Mouse (Mus musculus) stomach, embryonic 16.5 days (tissue): ENCODE results near the gene Ebf1. TPM values are rescaled to one million over a fixed set of nuclear protein-coding genes. Genes with fewer than 3 reads are reported as not detected.

ENCODE experiments used
- ATAC-seq: fragments of 200-750 bp; cut with Nextera tagmentation; 2 replicates; pipeline ENCODE4 v1.8.0; 2017; ENCODE audit warnings: moderate number of reproducible peaks, moderate TSS enrichment; ENCODE audit not compliant: insufficient read depth, low FRiP score
- H3K27ac ChIP-seq: fragments of 300-500 bp; sonication (generic); 2 replicates; pipeline ENCODE4 v1.5.1; 2014; ENCODE audit warnings: low read length
- H3K27me3 ChIP-seq: fragments of 300-500 bp; sonication (generic); 2 replicates; pipeline ENCODE4 v1.6.1; 2014; ENCODE audit warnings: low read length, control low read depth, mixed read lengths; ENCODE audit not compliant: control insufficient read depth, insufficient read depth
- H3K36me3 ChIP-seq: fragments of 300-500 bp; sonication (generic); 2 replicates; pipeline ENCODE4 v1.6.1; 2014; ENCODE audit warnings: low read length; ENCODE audit not compliant: control insufficient read depth, insufficient read depth
- H3K4me1 ChIP-seq: fragments of 300-500 bp; sonication (generic); 2 replicates; pipeline ENCODE4 v1.6.1; 2014; ENCODE audit warnings: low read length, control low read depth, mixed read lengths; ENCODE audit not compliant: control insufficient read depth, insufficient read depth
- H3K4me2 ChIP-seq: fragments of 300-500 bp; sonication (generic); 2 replicates; pipeline ENCODE4 v1.6.1; 2014; ENCODE audit warnings: low read depth, low read length, mixed read lengths
- H3K4me3 ChIP-seq: fragments of 300-500 bp; sonication (generic); replicated peaks from 2 replicates; pipeline ENCODE4 v1.5.1; 2014; ENCODE audit warnings: mild to moderate bottlenecking, low read length
- H3K9ac ChIP-seq: fragments of 300-500 bp; sonication (generic); 2 replicates; pipeline ENCODE4 v1.6.1; 2014; ENCODE audit warnings: low read length
- H3K9me3 ChIP-seq: fragments of 300-500 bp; sonication (generic); replicated peaks from 2 replicates; pipeline ENCODE4 v1.6.1; 2016; ENCODE audit warnings: low read length, control low read depth; ENCODE audit not compliant: control insufficient read depth
- whole genome bisulfite sequencing: fragments of 180-500 bp; shearing (Covaris S2); extraction: QIAGEN DNeasy Blood & Tissue Kit; methylation state at CpG from one replicate; pipeline ENCODE4 v1.1.7; 2014; 5-methylcytosine and 5-hydroxymethylcytosine counted together
- polyA plus RNA-seq: library from polyadenylated mRNA; unstranded; fragments of >200 nt; fragmentation: Nextera tagmentation; extraction: Ambion mirVana; gene quantifications from 2 replicates; pipeline ENCODE4 v1.2.1, GENCODE M21; 2015

Ebf1 gene
- polyA plus RNA-seq, 1 experiment from 2014 or later = 12.4 TPM

- Histone ChIP-seq H3K27ac (no peak overlapping the region), H3K27me3 (no peaks in the 10 kb centered on the region), H3K4me3 (no peak overlapping the region), H3K9me3 (no peaks in the 10 kb centered on the region), H3K36me3 (no peaks in the 10 kb centered on the region), H3K4me2 (no peak overlapping the region), H3K4me1 (no peaks in the 10 kb centered on the region), H3K9ac (no peak overlapping the region)
- 37% methylated on average over 5 of the region's 5 CpGs for WGBS
- ATAC-seq = no peak
These were observed 289.3 kb downstream of the Ebf1 start for GRCm38 (mm10) chr11:44906456-44906855.

- no peaks in the 10 kb centered on the region for H3K36me3 ChIP-seq
- no peaks in the 10 kb centered on the region for H3K9me3 ChIP-seq
- 54% methylated on average over 1 of the region's 1 CpGs for whole genome bisulfite sequencing
- H3K4me2 ChIP-seq = no peak overlapping the region
- no peak overlapping the region for H3K27ac ChIP-seq
- H3K4me3 ChIP-seq = no peak overlapping the region
- ATAC-seq = no peak
- no peak overlapping the region for H3K9ac ChIP-seq
- no peaks in the 10 kb centered on the region; the same call in 1 of the 2 replicates for H3K4me1 ChIP-seq
- no peaks in the 10 kb centered on the region for H3K27me3 ChIP-seq
These were observed 294.6 kb downstream of the Ebf1 start for GRCm38 (mm10) chr11:44911765-44912164.

DNA sequence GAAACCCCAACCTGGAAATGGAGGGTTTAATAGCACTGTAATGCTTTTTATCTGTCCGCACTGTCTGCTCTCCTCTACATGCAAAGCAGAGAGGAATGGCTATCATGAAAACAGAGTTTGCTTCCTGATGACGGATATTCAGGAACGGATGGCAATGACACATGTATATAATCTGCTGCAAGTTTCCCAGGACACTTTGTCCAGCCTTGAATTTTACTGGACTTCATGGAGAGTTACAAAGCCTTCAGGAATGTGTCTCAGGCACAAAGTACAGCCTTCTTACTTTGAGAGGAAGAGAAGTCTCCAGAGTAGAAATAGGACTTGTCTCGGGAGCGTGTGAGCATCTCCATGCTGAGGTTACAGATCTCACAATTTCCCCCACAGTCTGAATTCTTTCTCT lies 296.7 kb downstream of the Ebf1 start:
- no peak overlapping the region for H3K4me2 ChIP-seq
- H3K4me3 ChIP-seq = no peak overlapping the region
- no peak overlapping the region for H3K27ac ChIP-seq
- no peaks in the 10 kb centered on the region for H3K36me3 ChIP-seq
- no peaks in the 10 kb centered on the region for H3K27me3 ChIP-seq
- no peaks in the 10 kb centered on the region for H3K9me3 ChIP-seq
- WGBS = 59% methylated on average over 5 of the region's 5 CpGs
- H3K9ac ChIP-seq = no peak overlapping the region
- H3K4me1 ChIP-seq = no peaks in the 10 kb centered on the region; the same call in 1 of the 2 replicates
- no peak for ATAC-seq

DNA sequence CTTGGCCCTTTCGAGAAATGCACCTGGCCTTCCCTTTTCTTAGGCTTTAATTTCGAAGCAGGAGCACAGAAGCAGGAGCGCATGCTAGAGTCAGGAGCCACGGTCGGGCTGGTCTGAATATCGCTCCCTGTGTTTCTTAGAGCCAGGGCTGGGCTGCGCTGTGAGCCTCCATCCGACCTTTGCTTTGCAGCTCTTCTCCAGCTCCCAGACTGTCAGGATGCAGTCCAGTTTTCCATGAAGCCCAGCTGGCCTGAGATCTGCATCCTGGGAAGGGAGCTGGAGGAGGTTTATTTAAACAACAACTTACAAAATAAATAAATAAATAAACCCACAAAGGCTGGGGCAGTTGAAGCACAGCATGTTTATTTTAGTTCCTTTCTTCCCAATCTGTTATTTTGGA lies 299.9 kb downstream of the Ebf1 start:
- Histone ChIP-seq H3K27ac (no peak overlapping the region), H3K27me3 (no peaks in the 10 kb centered on the region), H3K9ac (no peak overlapping the region), H3K4me1 (no peaks in the 10 kb centered on the region; the same call in 1 of the 2 replicates), H3K9me3 (no peaks in the 10 kb centered on the region), H3K4me2 (no peak overlapping the region), H3K4me3 (no peak overlapping the region), H3K36me3 (no peaks in the 10 kb centered on the region)
- ATAC-seq = no peak
- 50% methylated on average over 8 of the region's 8 CpGs for WGBS

- Histone ChIP-seq H3K27ac (no peak overlapping the region), H3K4me1 (no peaks in the 10 kb centered on the region), H3K27me3 (no peaks in the 10 kb centered on the region), H3K9ac (no peak overlapping the region), H3K9me3 (no peaks in the 10 kb centered on the region), H3K36me3 (no peaks in the 10 kb centered on the region), H3K4me2 (no peak overlapping the region), H3K4me3 (no peak overlapping the region)
- ATAC-seq = no peak
- 61% methylated on average over 3 of the region's 3 CpGs for WGBS
These were observed 306.0 kb downstream of the Ebf1 start for GRCm38 (mm10) chr11:44923138-44923537.

DNA sequence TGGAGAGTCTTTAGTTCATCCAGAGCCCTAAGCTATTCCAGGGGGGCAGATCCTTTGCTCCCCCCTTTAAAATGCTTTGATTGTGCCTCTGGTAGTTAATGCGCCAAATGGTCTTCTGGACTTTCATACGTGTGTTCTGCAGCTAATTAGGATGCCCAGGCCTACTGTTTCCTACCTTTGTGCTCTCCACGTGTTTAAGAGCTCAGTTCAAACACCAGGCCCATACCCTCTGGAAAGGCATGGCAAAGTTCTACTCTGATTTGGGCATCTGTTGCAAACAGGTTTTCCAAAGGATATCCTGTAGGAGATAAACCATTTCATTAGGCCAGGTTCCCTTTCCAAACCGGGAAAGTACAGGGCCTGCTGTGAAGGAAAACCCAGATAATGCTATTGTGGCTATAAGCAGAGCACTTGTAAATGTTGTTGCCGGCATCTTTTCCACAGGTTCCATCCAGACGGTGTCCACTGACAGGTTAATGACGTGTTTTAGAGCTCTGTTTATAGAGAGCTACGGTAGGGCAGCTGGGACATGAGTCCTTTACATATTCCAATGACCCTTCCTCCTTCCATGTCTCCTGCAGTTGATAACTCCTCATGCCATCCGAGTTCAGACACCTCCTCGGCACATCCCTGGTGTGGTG lies 306.9 kb downstream of the Ebf1 start:
- Histone ChIP-seq H3K36me3 (no peaks in the 10 kb centered on the region), H3K9ac (no peak overlapping the region), H3K4me1 (no peaks in the 10 kb centered on the region), H3K27me3 (no peaks in the 10 kb centered on the region), H3K27ac (no peak overlapping the region), H3K4me3 (no peak overlapping the region), H3K9me3 (no peaks in the 10 kb centered on the region), H3K4me2 (no peak overlapping the region)
- WGBS = 77% methylated on average over 10 of the region's 10 CpGs
- no peak for ATAC-seq

DNA sequence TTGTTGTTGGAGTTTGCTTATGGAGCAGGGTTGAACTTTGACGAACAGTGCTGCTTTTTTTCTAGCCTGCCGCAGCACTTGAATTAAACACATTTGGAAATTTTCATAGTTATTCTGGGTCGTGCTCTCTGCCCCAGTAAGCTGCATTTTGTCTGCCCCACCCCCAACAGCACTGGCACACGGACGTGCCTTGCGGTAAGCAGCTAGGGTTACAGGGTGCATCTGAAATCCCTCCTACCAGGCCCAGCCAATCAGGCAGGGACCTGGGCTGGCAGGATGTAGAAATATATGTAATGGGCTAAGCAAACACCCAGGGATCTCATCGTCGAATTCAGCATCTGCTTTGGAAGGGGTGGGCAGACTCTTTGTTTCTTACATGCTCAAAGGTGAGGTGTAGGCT lies 307.8 kb downstream of the Ebf1 start:
- H3K27me3 ChIP-seq = no peaks in the 10 kb centered on the region

DNA sequence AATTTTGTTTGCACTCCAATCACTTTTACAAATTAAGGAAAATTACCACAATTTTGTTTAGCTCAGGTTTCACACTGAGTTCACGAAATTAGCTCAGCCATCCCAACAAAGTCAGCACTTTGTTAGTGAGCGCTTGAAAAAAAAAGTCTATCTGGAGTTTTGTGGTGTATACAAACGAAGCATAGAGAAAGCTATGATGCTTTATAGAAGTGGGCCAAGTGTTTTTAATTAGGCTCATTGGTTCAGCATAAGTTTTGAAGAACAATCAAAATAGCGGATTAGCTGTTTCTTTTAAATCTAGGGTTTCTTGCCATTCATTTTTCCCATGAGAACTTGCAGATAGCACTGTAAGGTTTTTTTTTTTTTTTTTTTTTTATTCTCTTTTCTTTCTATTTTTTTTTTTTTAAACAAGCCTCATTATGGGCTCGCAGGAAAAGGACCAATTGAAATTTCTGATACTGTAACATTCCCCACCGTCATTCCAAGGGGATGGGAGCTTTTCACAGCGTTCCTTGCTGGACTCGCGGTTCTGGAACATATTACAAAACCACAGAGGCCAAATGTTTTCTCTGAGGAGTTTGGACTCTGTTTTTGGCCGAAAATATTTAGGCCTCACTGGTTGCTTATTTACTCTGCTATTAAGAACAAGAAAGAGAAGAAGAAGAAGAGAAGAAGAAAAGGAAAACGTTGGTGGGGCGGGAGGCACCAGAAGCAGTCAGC lies 308.8 kb downstream of the Ebf1 start:
- no peak overlapping the region for H3K4me3 ChIP-seq
- WGBS = 85% methylated on average over 12 of the region's 12 CpGs
- no peaks in the 10 kb centered on the region for H3K4me1 ChIP-seq
- H3K4me2 ChIP-seq = no peak overlapping the region
- H3K27ac ChIP-seq = no peak overlapping the region
- no peak overlapping the region for H3K9ac ChIP-seq
- H3K9me3 ChIP-seq = no peaks in the 10 kb centered on the region
- no peaks in the 10 kb centered on the region for H3K27me3 ChIP-seq
- ATAC-seq = no peak
- H3K36me3 ChIP-seq = no peaks in the 10 kb centered on the region

More for the DNA sequence above, 307.8 kb downstream of the Ebf1 start:
- H3K9ac ChIP-seq = no peak overlapping the region
- H3K4me3 ChIP-seq = no peak overlapping the region
- H3K9me3 ChIP-seq = no peaks in the 10 kb centered on the region
- H3K4me2 ChIP-seq = no peak overlapping the region
- 31% methylated on average over 8 of the region's 8 CpGs for WGBS
- no peak overlapping the region for H3K27ac ChIP-seq
- no peak for ATAC-seq
- no peaks in the 10 kb centered on the region for H3K36me3 ChIP-seq
- H3K4me1 ChIP-seq = no peaks in the 10 kb centered on the region

DNA sequence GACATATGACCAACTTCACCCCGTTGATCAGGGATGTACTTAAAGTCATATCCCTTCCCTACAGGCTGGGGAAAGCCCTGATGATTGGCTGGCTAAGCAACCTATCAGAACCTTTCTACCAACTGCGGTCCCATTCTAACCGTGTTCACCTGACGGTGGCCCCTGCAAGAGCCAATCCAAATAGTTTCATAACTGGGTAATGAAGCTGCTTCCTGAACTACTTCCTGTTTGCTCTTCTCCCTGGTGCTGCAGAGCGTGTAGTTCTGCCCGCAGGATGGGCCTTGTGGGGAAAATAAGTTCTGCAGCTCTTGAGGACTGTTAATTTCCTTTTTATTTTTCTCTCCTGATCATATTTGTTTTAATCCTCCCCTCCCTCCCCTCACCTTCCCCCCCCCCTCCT lies 311.3 kb downstream of the Ebf1 start:
- H3K36me3 ChIP-seq = no peaks in the 10 kb centered on the region
- no peaks in the 10 kb centered on the region for H3K4me1 ChIP-seq
- H3K9ac ChIP-seq = no peak overlapping the region
- no peaks in the 10 kb centered on the region for H3K9me3 ChIP-seq
- WGBS = 80% methylated on average over 6 of the region's 6 CpGs
- ATAC-seq = no peak
- no peak overlapping the region for H3K4me3 ChIP-seq
- no peak overlapping the region for H3K4me2 ChIP-seq
- H3K27me3 ChIP-seq = no peaks in the 10 kb centered on the region
- no peak overlapping the region for H3K27ac ChIP-seq
